ENCODE assay signal across 13 mouse cellular contexts in genomic region chr11:100836923-100837702, GRCm38 (mm10). TPM values are rescaled to one million over a fixed set of nuclear protein-coding genes. Genes with fewer than 3 reads are reported as not detected.
DNase-seq lines count a peak whose midpoint lies in the region; ATAC-seq and TF ChIP-seq lines count a peak whose summit lies in the region.
"Had no signal": no experiment of that assay in that cellular context is flagged by ENCODE, and none has a peak within 500 bp of the region (broad histone marks: within the 10 kb centered on the region; RNA-seq: fewer than 3 reads in every experiment).

No protein-coding gene starts in this region.

- peak; percentile 61 for TF ChIP-seq CTCF in intestine, postnatal 0 days (IDR thresholded peaks at IDR 0.05; ENCODE audit: low read depth)
- peak; percentile 46; the same call in 1 of the 2 replicates for TF ChIP-seq CTCF in thymus, adult 2 months (IDR thresholded peaks at IDR 0.05; ENCODE audit: borderline replicate concordance, control insufficient read depth, extremely low read depth, insufficient read depth, low read length, poor library complexity)
- TF ChIP-seq CTCF in bone marrow, adult 2 months (IDR thresholded peaks at IDR 0.05; ENCODE audit: control insufficient read depth, insufficient read depth, low read length), result peak; percentile 44; the same call in 1 of the 2 replicates

- TF ChIP-seq POLR2A in thymus, adult 2 months (IDR thresholded peaks at IDR 0.05; ENCODE audit: control insufficient read depth, extremely low read depth, insufficient read depth, low read length, poor library complexity), result no peak
- TF ChIP-seq POLR2A in bone marrow, adult 2 months (IDR thresholded peaks at IDR 0.05; ENCODE audit: borderline replicate concordance, control insufficient read depth, low read depth, low read length), result no peak

- H3K4me3 ChIP-seq in intestine, postnatal 0 days (ENCODE audit: low read depth, low read length), result no peak overlapping the region
- no peak overlapping the region for H3K4me3 ChIP-seq in intestine, embryonic 15.5 days (replicated peaks)
- no peak overlapping the region for H3K4me3 ChIP-seq in thymus, adult 2 months (ENCODE audit: control insufficient read depth, insufficient read depth, low read length)
- H3K4me3 ChIP-seq in bone marrow, adult 2 months (replicated peaks; ENCODE audit: control insufficient read depth, low read depth, low read length), result no peak overlapping the region
- no peak overlapping the region for H3K4me3 ChIP-seq in stomach, embryonic 16.5 days (replicated peaks; ENCODE audit: low read length)
- H3K4me3 ChIP-seq in forebrain, embryonic 11.5 days (ENCODE audit: low read depth, low read length), result no peak overlapping the region

- no peak for ATAC-seq in intestine, postnatal 0 days
- no peak for ATAC-seq in intestine, embryonic 15.5 days
- ATAC-seq in stomach, embryonic 16.5 days (ENCODE audit: insufficient read depth, low FRiP score), result no peak; the same call in 1 of the 2 replicates
- no peak for ATAC-seq in forebrain, embryonic 11.5 days (replicated peaks; ENCODE audit: low FRiP score)

- H3K4me1 ChIP-seq in intestine, postnatal 0 days (replicated peaks; ENCODE audit: control insufficient read depth, insufficient read depth, low read length), result 0 out of 2 replicates have a peak, but pooled peaks cover 6% of the 10 kb centered on the region
- peaks cover 10% of the 10 kb centered on the region; the same call in 1 of the 2 replicates for H3K4me1 ChIP-seq in intestine, embryonic 15.5 days (replicated peaks)
- peaks cover 24% of the 10 kb centered on the region for H3K4me1 ChIP-seq in thymus, adult 2 months (replicated peaks; ENCODE audit: control insufficient read depth, insufficient read depth, low read length)
- H3K4me1 ChIP-seq in bone marrow, adult 2 months (ENCODE audit: control insufficient read depth, insufficient read depth, low read length), result peaks cover 1% of the 10 kb centered on the region; the same call in 1 of the 2 replicates
- no peaks in the 10 kb centered on the region for H3K4me1 ChIP-seq in stomach, embryonic 16.5 days (ENCODE audit: control insufficient read depth, insufficient read depth, low read length)
- H3K4me1 ChIP-seq in forebrain, embryonic 11.5 days (replicated peaks; ENCODE audit: control insufficient read depth, insufficient read depth, low read length), result no peaks in the 10 kb centered on the region

- no peaks in the 10 kb centered on the region for H3K36me3 ChIP-seq in intestine, postnatal 0 days (ENCODE audit: control insufficient read depth, insufficient read depth)
- H3K36me3 ChIP-seq in intestine, embryonic 15.5 days, result no peaks in the 10 kb centered on the region
- H3K36me3 ChIP-seq in thymus, adult 2 months (ENCODE audit: control insufficient read depth, insufficient read depth, low read length), result no peaks in the 10 kb centered on the region
- H3K36me3 ChIP-seq in stomach, embryonic 16.5 days (ENCODE audit: control insufficient read depth, insufficient read depth, low read length), result peaks cover 3% of the 10 kb centered on the region; the same call in 1 of the 2 replicates
- no peaks in the 10 kb centered on the region for H3K36me3 ChIP-seq in forebrain, embryonic 11.5 days (ENCODE audit: control insufficient read depth, insufficient read depth, low read length)

- WGBS in intestine, postnatal 0 days, result 67% methylated on average over 9 of the region's 9 CpGs
- WGBS in intestine, embryonic 15.5 days, result 71% methylated on average over 9 of the region's 9 CpGs
- 97% methylated on average over 9 of the region's 9 CpGs for WGBS in thymus, adult 2 months
- 92% methylated on average over 9 of the region's 9 CpGs for WGBS in bone marrow, adult 2 months
- WGBS in stomach, embryonic 16.5 days, result 65% methylated on average over 9 of the region's 9 CpGs
- 83% methylated on average over 9 of the region's 9 CpGs for WGBS in forebrain, embryonic 11.5 days

- no peak for DNase-seq in thymus, adult 2 months
- no peak for DNase-seq in thymus, postnatal 10 days (ENCODE audit: low spot score in 2 of 2)
- DNase-seq in MN1 (ENCODE audit: low spot score), result no peak
- no peak for DNase-seq in forebrain, embryonic 11.5 days (ENCODE audit: low spot score)
- DNase-seq: gastrocnemius, postnatal 36 days; heart, postnatal 36 days; kidney, adult 9 months; lung, postnatal 36 days; retina, postnatal 1 day had no signal

- no peak overlapping the region for H3K9ac ChIP-seq in intestine, postnatal 0 days (ENCODE audit: low read depth, low read length)
- no peak overlapping the region for H3K9ac ChIP-seq in intestine, embryonic 15.5 days
- H3K9ac ChIP-seq in stomach, embryonic 16.5 days (ENCODE audit: low read length), result no peak overlapping the region
- no peak overlapping the region for H3K9ac ChIP-seq in forebrain, embryonic 11.5 days (ENCODE audit: low read length)

- no peaks in the 10 kb centered on the region for H3K27me3 ChIP-seq in intestine, postnatal 0 days (replicated peaks; ENCODE audit: control insufficient read depth, insufficient read depth, low read length)
- no peaks in the 10 kb centered on the region for H3K27me3 ChIP-seq in intestine, embryonic 15.5 days (replicated peaks)
- H3K27me3 ChIP-seq in thymus, adult 2 months (ENCODE audit: control insufficient read depth, insufficient read depth, low read length), result no peaks in the 10 kb centered on the region
- H3K27me3 ChIP-seq in stomach, embryonic 16.5 days (ENCODE audit: control insufficient read depth, insufficient read depth, low read length), result no peaks in the 10 kb centered on the region
- H3K27me3 ChIP-seq in forebrain, embryonic 11.5 days (ENCODE audit: control insufficient read depth, insufficient read depth, low read length), result no peaks in the 10 kb centered on the region

- no peaks in the 10 kb centered on the region for H3K9me3 ChIP-seq in intestine, postnatal 0 days (ENCODE audit: control insufficient read depth)
- no peaks in the 10 kb centered on the region for H3K9me3 ChIP-seq in intestine, embryonic 15.5 days
- no peaks in the 10 kb centered on the region for H3K9me3 ChIP-seq in stomach, embryonic 16.5 days (replicated peaks; ENCODE audit: control insufficient read depth, low read length)
- H3K9me3 ChIP-seq in forebrain, embryonic 11.5 days (ENCODE audit: control insufficient read depth, low read length), result 0 out of 2 replicates have a peak, but pooled peaks cover 3% of the 10 kb centered on the region

- H3K4me2 ChIP-seq in intestine, postnatal 0 days (replicated peaks; ENCODE audit: low read depth), result no peak overlapping the region
- no peak overlapping the region for H3K4me2 ChIP-seq in intestine, embryonic 15.5 days (replicated peaks)
- 0 out of 2 replicates have a peak overlapping the region, but pooled peaks have one; percentile 5 for H3K4me2 ChIP-seq in stomach, embryonic 16.5 days (ENCODE audit: low read depth, low read length)
- no peak overlapping the region for H3K4me2 ChIP-seq in forebrain, embryonic 11.5 days (ENCODE audit: low read depth, low read length, severe bottlenecking)

- H3K27ac ChIP-seq in intestine, postnatal 0 days (ENCODE audit: low read depth, low read length), result no peak overlapping the region
- no peak overlapping the region for H3K27ac ChIP-seq in intestine, embryonic 15.5 days
- H3K27ac ChIP-seq in thymus, adult 2 months (ENCODE audit: control insufficient read depth, insufficient read depth, low read length), result no peak overlapping the region
- H3K27ac ChIP-seq in bone marrow, adult 2 months (ENCODE audit: control insufficient read depth, insufficient read depth, low read depth, low read length, poor library complexity), result no peak overlapping the region
- no peak overlapping the region for H3K27ac ChIP-seq in stomach, embryonic 16.5 days (ENCODE audit: low read length)
- H3K27ac ChIP-seq in forebrain, embryonic 11.5 days (ENCODE audit: low read depth, low read length), result no peak overlapping the region

RNA-seq across cellular contexts. Expression of gene Stat5b, which starts 13.4 kb away (rescaled TPM):
- polyA plus RNA-seq in intestine, postnatal 0 days (2015; fragmentation: Nextera tagmentation; extraction: Ambion mirVana), result 13.0 and 13.3 TPM in 2 replicates
- 24.2 and 26.8 TPM in 2 replicates for polyA plus RNA-seq in intestine, embryonic 15.5 days (2015; fragmentation: Nextera tagmentation; extraction: Ambion mirVana)
- 178 and 204 TPM in 2 replicates for polyA plus RNA-seq in thymus, adult 2 months (2012; rRNA removed)
- polyA plus RNA-seq in bone marrow, adult 2 months (2011; ENCODE audit: insufficient read depth, insufficient read length, low replicate concordance, missing spikeins), result 10.7 and 14.5 TPM in 2 replicates
- polyA plus RNA-seq in stomach, embryonic 16.5 days (2015; fragmentation: Nextera tagmentation; extraction: Ambion mirVana), result 26.2 and 27.4 TPM in 2 replicates
- polyA plus RNA-seq in forebrain, embryonic 11.5 days (2014; fragmentation: Nextera tagmentation; extraction: Ambion mirVana), result 18.7 and 19.1 TPM in 2 replicates

RNA-seq across cellular contexts. Expression of gene Stat5a, which starts 22.0 kb away (rescaled TPM):
- polyA plus RNA-seq in intestine, postnatal 0 days (2015; fragmentation: Nextera tagmentation; extraction: Ambion mirVana), result 4.8 TPM in 2 replicates
- polyA plus RNA-seq in intestine, embryonic 15.5 days (2015; fragmentation: Nextera tagmentation; extraction: Ambion mirVana), result 5.5 and 6.0 TPM in 2 replicates
- 136 and 161 TPM in 2 replicates for polyA plus RNA-seq in thymus, adult 2 months (2012; rRNA removed)
- 8.6 and 16.5 TPM in 2 replicates for polyA plus RNA-seq in bone marrow, adult 2 months (2011; ENCODE audit: insufficient read depth, insufficient read length, low replicate concordance, missing spikeins)
- 12.0 and 14.0 TPM in 2 replicates for polyA plus RNA-seq in stomach, embryonic 16.5 days (2015; fragmentation: Nextera tagmentation; extraction: Ambion mirVana)
- polyA plus RNA-seq in forebrain, embryonic 11.5 days (2014; fragmentation: Nextera tagmentation; extraction: Ambion mirVana), result 1.3 and 1.5 TPM in 2 replicates
